Mouse (Mus musculus) kidney, embryonic 16.5 days (tissue): Measurements from ENCODE around the gene Adad2. TPM values are rescaled to one million over a fixed set of nuclear protein-coding genes. Genes with fewer than 3 reads are reported as not detected.
A peak's percentile ranks its signal among the peaks of the same experiment; 100 is the strongest.

Experiments used
- ATAC-seq: fragments of 200-750 bp; cut with Nextera tagmentation; 2 replicates; pipeline ENCODE4 v1.8.0; 2017; ENCODE audit warnings: moderate TSS enrichment; ENCODE audit not compliant: low FRiP score, low TSS enrichment
- H3K27ac ChIP-seq: fragments of 300-500 bp; sonication (generic); 2 replicates; pipeline ENCODE4 v1.5.1; 2014; ENCODE audit warnings: low read length
- H3K27me3 ChIP-seq: fragments of 300-500 bp; sonication (generic); 2 replicates; pipeline ENCODE4 v1.6.1; 2014; ENCODE audit warnings: low read length, control low read depth, mixed read lengths; ENCODE audit not compliant: insufficient read depth
- H3K36me3 ChIP-seq: fragments of 300-500 bp; sonication (generic); 2 replicates; pipeline ENCODE4 v1.6.1; 2014; ENCODE audit warnings: low read length, control low read depth, mixed read lengths; ENCODE audit not compliant: insufficient read depth
- H3K4me1 ChIP-seq: fragments of 300-500 bp; sonication (generic); 2 replicates; pipeline ENCODE4 v1.6.1; 2014; ENCODE audit warnings: low read length, control low read depth, mixed read lengths; ENCODE audit not compliant: insufficient read depth
- H3K4me2 ChIP-seq: fragments of 300-500 bp; sonication (generic); replicated peaks from 2 replicates; pipeline ENCODE4 v1.6.1; 2014; ENCODE audit warnings: low read depth, low read length
- H3K4me3 ChIP-seq: fragments of 300-500 bp; sonication (generic); 2 replicates; pipeline ENCODE4 v1.5.1; 2014; ENCODE audit warnings: mild to moderate bottlenecking, low read length
- H3K9ac ChIP-seq: fragments of 300-500 bp; sonication (generic); replicated peaks from 2 replicates; pipeline ENCODE4 v1.6.1; 2014; ENCODE audit warnings: low read length
- H3K9me3 ChIP-seq: fragments of 300-500 bp; sonication (generic); 2 replicates; pipeline ENCODE4 v1.6.1; 2016; ENCODE audit warnings: low read length, control low read depth
- WGBS: fragments of 180-500 bp; shearing (Covaris S2); extraction: QIAGEN DNeasy Blood & Tissue Kit; methylation state at CpG from one replicate; pipeline ENCODE4 v1.1.7; 2014; 5-methylcytosine and 5-hydroxymethylcytosine counted together
- polyA plus RNA-seq: library from polyadenylated mRNA; unstranded; fragments of >200 nt; fragmentation: Nextera tagmentation; extraction: Ambion mirVana; gene quantifications from 2 replicates; pipeline ENCODE4 v1.2.1, GENCODE M21; 2015

The Adad2 gene
- polyA plus RNA-seq, 1 experiment from 2014 or later, result 0.12 TPM

DNA sequence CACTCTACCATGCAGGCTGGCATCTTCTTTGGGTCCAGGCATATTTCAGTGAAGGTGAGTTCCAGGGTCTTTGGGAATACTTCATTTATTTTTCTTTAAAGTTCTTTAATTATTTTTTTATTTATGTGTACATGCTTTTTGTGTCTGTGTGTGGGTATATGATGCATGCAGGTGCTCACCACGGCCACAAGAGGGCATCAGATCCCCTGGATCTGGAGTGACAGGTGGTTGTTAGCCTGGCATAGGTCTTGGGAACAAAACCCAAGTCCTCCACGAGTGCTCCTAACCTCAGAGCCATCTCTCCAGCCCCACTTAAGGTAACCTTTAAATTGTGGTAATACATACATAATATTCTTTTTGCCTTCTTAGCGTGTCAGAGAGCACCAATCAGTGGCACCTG, 33.6 kb downstream of the Adad2 start:
- H3K4me2 ChIP-seq, result no peak overlapping the region
- H3K27ac ChIP-seq, result no peak overlapping the region

DNA sequence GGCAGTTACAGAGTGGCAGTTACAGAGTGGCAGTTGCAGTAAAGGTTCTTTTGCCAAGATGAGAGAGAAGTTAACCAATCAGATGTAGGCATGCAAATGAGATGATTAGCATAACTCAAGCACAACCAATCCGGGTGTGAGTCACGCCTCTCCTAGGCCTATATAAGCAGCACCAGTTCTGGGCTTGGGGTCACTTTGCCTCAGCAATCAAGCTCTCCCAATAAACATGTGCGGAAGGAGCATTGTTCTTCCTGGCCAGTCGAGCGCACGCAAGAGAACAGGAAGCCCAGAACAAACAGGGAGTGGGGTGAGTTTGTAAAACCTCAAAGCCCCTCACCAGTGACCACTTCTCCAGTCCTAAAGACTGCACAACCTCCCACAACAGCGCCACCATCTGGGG, 34.3 kb downstream of the Adad2 start:
- 75% methylated on average over 7 of the region's 7 CpGs for WGBS
- Histone ChIP-seq H3K9ac (no peak overlapping the region), H3K36me3 (no peaks in the 10 kb centered on the region), H3K9me3 (peaks cover 5% of the 10 kb centered on the region; the same call in 1 of the 2 replicates), H3K27me3 (no peaks in the 10 kb centered on the region; the same call in 1 of the 2 replicates), H3K4me2 (no peak overlapping the region), H3K4me1 (peaks cover 14% of the 10 kb centered on the region), H3K4me3 (no peak overlapping the region), H3K27ac (no peak overlapping the region)
- ATAC-seq, result no peak

More for the DNA sequence above, 33.6 kb downstream of the Adad2 start:
- peaks cover 5% of the 10 kb centered on the region; the same call in 1 of the 2 replicates for H3K9me3 ChIP-seq
- WGBS, result 75% methylated on average over 3 of the region's 3 CpGs
- no peak overlapping the region for H3K4me3 ChIP-seq
- H3K9ac ChIP-seq, result no peak overlapping the region
- no peak for ATAC-seq
- H3K4me1 ChIP-seq, result peaks cover 7% of the 10 kb centered on the region; the same call in 1 of the 2 replicates
- no peaks in the 10 kb centered on the region for H3K36me3 ChIP-seq
- no peaks in the 10 kb centered on the region; the same call in 1 of the 2 replicates for H3K27me3 ChIP-seq

DNA sequence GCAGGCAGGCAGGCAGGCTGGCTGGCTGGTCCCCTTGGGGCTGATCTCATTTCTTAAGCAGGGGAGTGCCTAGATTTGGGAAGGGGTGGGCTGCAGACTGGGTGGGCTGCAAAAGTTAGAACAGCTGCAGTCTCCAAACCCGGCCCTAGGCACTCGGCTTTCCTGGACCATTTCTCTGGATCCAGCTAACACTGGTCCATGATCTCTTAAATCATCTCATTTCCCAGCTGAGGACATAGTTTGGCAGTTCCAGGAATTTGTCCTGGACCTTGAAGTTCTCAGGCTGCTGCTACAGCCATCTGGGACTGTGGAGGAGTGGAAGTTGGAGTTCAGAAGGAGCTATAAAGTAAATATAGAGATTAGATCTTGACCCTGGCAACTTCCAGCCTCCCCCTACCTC, 38.8 kb downstream of the Adad2 start:
- H3K9me3 ChIP-seq, result peaks cover 5% of the 10 kb centered on the region; the same call in 1 of the 2 replicates
- H3K36me3 ChIP-seq, result no peaks in the 10 kb centered on the region
- H3K27ac ChIP-seq, result no peak overlapping the region
- H3K4me3 ChIP-seq, result no peak overlapping the region
- H3K4me1 ChIP-seq, result peaks cover 15% of the 10 kb centered on the region
- peak; percentile 85; the same call in 1 of the 2 replicates for ATAC-seq
- 3% methylated on average over 2 of the region's 2 CpGs for WGBS
- no peaks in the 10 kb centered on the region for H3K27me3 ChIP-seq
- H3K9ac ChIP-seq, result no peak overlapping the region
- H3K4me2 ChIP-seq, result no peak overlapping the region

DNA sequence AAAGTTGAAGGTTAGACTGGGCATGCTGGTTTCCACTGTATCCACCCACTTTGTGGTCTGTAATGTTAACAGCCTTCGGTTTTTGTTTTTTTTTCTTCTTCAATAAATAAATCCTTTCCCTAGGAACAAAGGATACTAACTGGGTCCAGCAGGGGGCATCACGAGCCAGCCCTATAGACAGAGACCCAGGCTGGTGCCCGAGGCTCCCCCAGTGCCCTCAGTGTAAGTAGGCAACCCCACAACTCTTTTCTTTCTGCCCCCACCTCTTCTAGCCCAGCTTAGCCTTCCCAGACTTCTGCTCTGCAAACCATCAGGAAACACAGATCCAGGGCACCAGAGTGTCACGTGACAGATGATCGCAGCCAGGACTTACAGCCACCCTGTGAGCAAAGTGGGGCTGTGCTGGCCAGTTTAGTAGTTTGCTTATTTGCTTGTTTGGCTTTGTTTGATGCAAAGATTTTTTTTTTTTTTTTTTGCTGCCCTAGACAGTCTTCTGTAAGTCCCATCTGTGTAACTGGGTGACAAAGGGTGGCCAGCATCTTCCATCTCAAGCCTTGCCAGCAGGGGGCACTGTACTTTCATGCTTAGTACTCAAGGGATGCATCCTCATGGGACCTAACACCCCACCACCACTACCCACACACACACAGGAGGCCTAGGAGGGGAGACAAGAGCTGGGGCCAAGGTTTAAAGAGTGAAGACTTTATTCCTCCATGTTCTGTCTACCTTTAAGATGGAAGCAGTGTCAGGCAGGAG, 44.3 kb downstream of the Adad2 start:
- no peaks in the 10 kb centered on the region for H3K27me3 ChIP-seq
- ATAC-seq, result no peak
- peaks cover 17% of the 10 kb centered on the region for H3K4me1 ChIP-seq
- no peak overlapping the region for H3K27ac ChIP-seq
- H3K4me2 ChIP-seq, result no peak overlapping the region
- H3K36me3 ChIP-seq, result no peaks in the 10 kb centered on the region
- H3K9me3 ChIP-seq, result 0 out of 2 replicates have a peak, but pooled peaks cover 5% of the 10 kb centered on the region
- H3K9ac ChIP-seq, result no peak overlapping the region
- 55% methylated on average over 5 of the region's 5 CpGs for WGBS
- no peak overlapping the region for H3K4me3 ChIP-seq

DNA sequence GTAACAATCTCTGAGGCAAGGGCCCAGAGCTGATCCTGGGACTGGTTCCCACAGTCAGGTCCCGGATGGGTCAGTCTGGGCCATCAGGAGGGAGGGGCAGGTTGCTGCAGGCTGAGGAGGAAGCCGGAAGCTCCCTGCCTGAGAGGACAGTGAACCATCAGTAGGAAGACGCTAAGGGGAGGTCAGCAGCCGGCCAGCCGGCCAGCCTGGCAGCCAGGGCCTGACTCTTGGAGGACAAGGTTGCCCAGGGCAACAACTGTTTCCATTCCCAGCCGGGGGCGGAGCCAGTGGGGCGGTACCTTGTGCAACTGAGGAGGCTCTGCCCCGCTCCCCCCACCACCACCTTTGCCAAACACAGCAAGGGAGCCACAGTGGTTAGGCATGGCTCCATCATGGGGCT, 48.5 kb downstream of the Adad2 start:
- no peak overlapping the region for H3K27ac ChIP-seq
- no peaks in the 10 kb centered on the region for H3K27me3 ChIP-seq
- no peaks in the 10 kb centered on the region for H3K36me3 ChIP-seq
- no peak overlapping the region for H3K4me3 ChIP-seq
- WGBS, result 7% methylated on average over 9 of the region's 9 CpGs
- peaks cover 29% of the 10 kb centered on the region for H3K4me1 ChIP-seq
- H3K9ac ChIP-seq, result no peak overlapping the region; the same call in 1 of the 2 replicates
- H3K4me2 ChIP-seq, result no peak overlapping the region
- ATAC-seq, result peak; percentile 78
- H3K9me3 ChIP-seq, result 0 out of 2 replicates have a peak, but pooled peaks cover 5% of the 10 kb centered on the region

DNA sequence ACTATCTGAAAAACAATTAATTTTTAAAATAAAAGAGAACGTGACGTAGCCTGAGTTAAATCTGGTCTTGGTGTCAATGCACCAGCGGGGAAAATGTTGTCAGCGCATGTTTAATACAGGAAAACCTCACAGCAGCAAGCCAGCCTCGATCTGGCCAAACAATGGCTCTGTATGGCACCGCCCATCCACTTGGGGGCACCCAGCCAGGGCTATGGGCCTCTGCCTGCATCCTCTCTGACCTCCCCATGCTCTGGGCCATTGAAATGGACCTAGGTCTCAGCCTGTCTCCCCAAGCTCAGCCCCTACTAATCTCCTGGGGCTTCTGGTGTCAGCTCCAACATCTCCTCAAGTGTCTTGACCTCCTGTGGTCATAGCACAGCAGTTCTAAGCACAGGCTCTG, 49.3 kb downstream of the Adad2 start:
- Histone ChIP-seq H3K27me3 (peaks cover 2% of the 10 kb centered on the region; the same call in 1 of the 2 replicates), H3K4me1 (peaks cover 37% of the 10 kb centered on the region), H3K36me3 (no peaks in the 10 kb centered on the region), H3K9ac (no peak overlapping the region), H3K27ac (no peak overlapping the region), H3K4me2 (no peak overlapping the region), H3K4me3 (no peak overlapping the region), H3K9me3 (0 out of 2 replicates have a peak, but pooled peaks cover 5% of the 10 kb centered on the region)
- WGBS, result 83% methylated on average over 6 of the region's 6 CpGs
- no peak for ATAC-seq

DNA sequence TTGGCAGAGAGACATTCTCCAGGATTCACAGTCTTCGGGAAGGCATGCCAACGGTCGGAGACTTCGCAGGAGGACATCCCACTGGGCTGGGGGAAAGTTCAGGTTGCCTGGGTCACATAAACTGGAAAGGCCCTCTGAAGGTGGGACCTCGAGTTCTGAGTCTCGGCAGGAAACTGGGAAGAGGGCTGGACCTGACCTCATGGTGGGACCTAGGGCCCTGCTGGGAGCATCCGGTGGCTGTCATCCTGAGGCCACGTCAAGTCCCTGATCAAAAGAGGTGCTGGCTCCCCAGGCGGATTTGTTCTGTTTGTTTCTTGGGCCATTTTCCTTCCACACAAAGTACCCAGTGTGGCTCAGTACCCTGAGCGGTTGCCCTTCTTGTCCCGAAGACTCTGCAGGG, 50.9 kb downstream of the Adad2 start:
- Histone ChIP-seq H3K9me3 (no peaks in the 10 kb centered on the region), H3K4me1 (peaks cover 38% of the 10 kb centered on the region), H3K27me3 (peaks cover 4% of the 10 kb centered on the region; the same call in 1 of the 2 replicates), H3K9ac (no peak overlapping the region), H3K36me3 (no peaks in the 10 kb centered on the region), H3K4me3 (no peak overlapping the region), H3K27ac (no peak overlapping the region), H3K4me2 (no peak overlapping the region)
- ATAC-seq, result no peak
- WGBS, result 70% methylated on average over 11 of the region's 11 CpGs

DNA sequence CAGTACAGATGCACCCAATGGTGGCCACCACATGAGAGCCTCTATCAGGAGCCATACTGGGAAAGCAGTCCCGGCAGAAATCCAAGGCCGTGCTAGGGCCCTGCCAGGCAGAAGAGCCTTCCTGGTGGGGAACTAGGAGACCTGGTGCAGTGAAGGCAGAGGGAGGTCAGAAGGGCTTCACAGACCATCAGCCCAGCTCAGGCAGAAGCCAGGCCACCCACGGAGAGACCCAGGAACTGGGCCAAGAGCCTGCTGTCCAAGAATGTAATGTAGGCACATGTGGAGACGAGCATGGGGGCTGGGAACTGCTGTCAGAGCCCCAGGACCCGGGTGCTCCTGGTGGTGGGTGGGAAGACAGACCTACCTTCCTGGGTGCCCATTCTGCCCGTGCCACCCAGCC, 52.7 kb downstream of the Adad2 start:
- H3K27ac ChIP-seq, result 0 out of 2 replicates have a peak overlapping the region, but pooled peaks have one; percentile 10
- no peak overlapping the region for H3K9ac ChIP-seq
- no peaks in the 10 kb centered on the region for H3K36me3 ChIP-seq
- peaks cover 4% of the 10 kb centered on the region; the same call in 1 of the 2 replicates for H3K27me3 ChIP-seq
- no peaks in the 10 kb centered on the region for H3K9me3 ChIP-seq
- H3K4me2 ChIP-seq, result no peak overlapping the region
- no peak overlapping the region for H3K4me3 ChIP-seq
- WGBS, result 47% methylated on average over 6 of the region's 6 CpGs
- ATAC-seq, result no peak
- peaks cover 38% of the 10 kb centered on the region for H3K4me1 ChIP-seq
